Mouse (Mus musculus) midbrain, postnatal 0 days (tissue): Measurements from ENCODE around the gene Polr2b. TPM values are rescaled to one million over a fixed set of nuclear protein-coding genes. Genes with fewer than 3 reads are reported as not detected.
A peak's percentile ranks its signal among the peaks of the same experiment; 100 is the strongest.

Experiments used
- ATAC-seq: fragments of 200-750 bp; cut with Nextera tagmentation; 2 replicates; pipeline ENCODE4 v1.8.0; 2017; ENCODE audit warnings: moderate number of reproducible peaks, mild to moderate bottlenecking, moderate TSS enrichment, moderate library complexity; ENCODE audit not compliant: low FRiP score
- DNase-seq: peaks from one replicate; pipeline ENCODE4 v3.0.0-alpha.2; 2015; ENCODE audit warnings: low spot score
- H3K27ac ChIP-seq: fragments of 300-500 bp; sonication (generic); 2 replicates; pipeline ENCODE4 v1.5.1; 2014; ENCODE audit warnings: low read depth, mild to moderate bottlenecking, low read length, mixed read lengths
- H3K27me3 ChIP-seq: fragments of 300-500 bp; sonication (generic); 2 replicates; pipeline ENCODE4 v1.6.1; 2014; ENCODE audit warnings: low read length, control low read depth, mixed read lengths; ENCODE audit not compliant: insufficient read depth
- H3K36me3 ChIP-seq: fragments of 300-500 bp; sonication (generic); 2 replicates; pipeline ENCODE4 v1.6.1; 2014; ENCODE audit warnings: low read length, control low read depth, mixed read lengths; ENCODE audit not compliant: insufficient read depth
- H3K4me1 ChIP-seq: fragments of 300-500 bp; sonication (generic); 2 replicates; pipeline ENCODE4 v1.6.1; 2014; ENCODE audit warnings: mild to moderate bottlenecking, control low read depth, antibody characterized with exemption, low read length, mixed read lengths; ENCODE audit not compliant: insufficient read depth
- H3K4me2 ChIP-seq: fragments of 300-500 bp; sonication (generic); 2 replicates; pipeline ENCODE4 v1.6.1; 2014; ENCODE audit warnings: low read depth, mild to moderate bottlenecking, low read length, mixed read lengths; ENCODE audit not compliant: poor library complexity, severe bottlenecking
- H3K4me3 ChIP-seq: fragments of 300-500 bp; sonication (generic); 2 replicates; pipeline ENCODE4 v1.5.1; 2014; ENCODE audit warnings: low read depth, mild to moderate bottlenecking, low read length, moderate library complexity
- H3K9ac ChIP-seq: fragments of 300-500 bp; sonication (generic); replicated peaks from 2 replicates; pipeline ENCODE4 v1.6.1; 2014; ENCODE audit warnings: mild to moderate bottlenecking, low read length, moderate library complexity, mixed read lengths; ENCODE audit not compliant: poor library complexity, severe bottlenecking
- H3K9me3 ChIP-seq: fragments of 300-500 bp; sonication (generic); 2 replicates; pipeline ENCODE4 v1.6.1; 2016; ENCODE audit warnings: low read length, control low read depth
- CTCF ChIP-seq: IDR thresholded peaks from 2 replicates; pipeline ENCODE4 v1.5.1; 2016; ENCODE audit warnings: antibody characterized with exemption, mild to moderate bottlenecking
- WGBS: fragments of 180-500 bp; shearing (Covaris S2); extraction: QIAGEN DNeasy Blood & Tissue Kit; methylation state at CpG from one replicate; pipeline ENCODE4 v1.1.7; 2014; 5-methylcytosine and 5-hydroxymethylcytosine counted together
- polyA plus RNA-seq: library from polyadenylated mRNA; unstranded; fragments of >200 nt; fragmentation: Nextera tagmentation; extraction: Ambion mirVana; gene quantifications from 2 replicates; pipeline ENCODE4 v1.2.1, GENCODE M21; 2015
- total RNA-seq: library from RNA; depleted of rRNA; stranded (reverse); fragments of >200 nt; gene quantifications from 2 replicates; pipeline ENCODE4 v1.2.3, GENCODE M21; 2014

The Polr2b gene
- total and polyA plus RNA-seq, 2 experiments from 2014 or later, result 52.0 to 70.2 TPM

- no peak for TF ChIP-seq CTCF
- Histone ChIP-seq H3K36me3 (no peaks in the 10 kb centered on the region), H3K27ac (no peak overlapping the region), H3K9me3 (no peaks in the 10 kb centered on the region), H3K9ac (no peak overlapping the region), H3K4me2 (no peak overlapping the region), H3K4me3 (no peak overlapping the region), H3K27me3 (no peaks in the 10 kb centered on the region), H3K4me1 (no peaks in the 10 kb centered on the region)
- ATAC-seq, result no peak
- no peak for DNase-seq
- WGBS, result 84% methylated on average over 5 of the region's 5 CpGs
These were observed 60.5 kb downstream of the Polr2b start for GRCm38 (mm10) chr5:77370378-77370892.

GRCm38 (mm10) chr5:77372242-77372641, 62.3 kb downstream of the Polr2b start:
- no peaks in the 10 kb centered on the region for H3K4me1 ChIP-seq
- H3K4me3 ChIP-seq, result no peak overlapping the region
- H3K27me3 ChIP-seq, result no peaks in the 10 kb centered on the region
- no peak overlapping the region for H3K27ac ChIP-seq
- no peak for ATAC-seq
- no peak overlapping the region for H3K9ac ChIP-seq
- 81% methylated on average over 7 of the region's 7 CpGs for WGBS
- no peak for TF ChIP-seq CTCF
- no peaks in the 10 kb centered on the region for H3K9me3 ChIP-seq
- no peak for DNase-seq
- H3K4me2 ChIP-seq, result no peak overlapping the region
- no peaks in the 10 kb centered on the region for H3K36me3 ChIP-seq

GRCm38 (mm10) chr5:77372778-77373177, 62.8 kb downstream of the Polr2b start:
- Histone ChIP-seq H3K27me3 (no peaks in the 10 kb centered on the region), H3K27ac (no peak overlapping the region), H3K4me3 (no peak overlapping the region), H3K4me2 (no peak overlapping the region), H3K4me1 (no peaks in the 10 kb centered on the region), H3K36me3 (no peaks in the 10 kb centered on the region), H3K9me3 (no peaks in the 10 kb centered on the region), H3K9ac (no peak overlapping the region)
- TF ChIP-seq CTCF, result no peak
- DNase-seq (no peak), ATAC-seq (0 out of 2 replicates have a peak, but pooled peaks have one; percentile 44)
- WGBS, result 65% methylated on average over 6 of the region's 6 CpGs

- WGBS, result 82% methylated on average over 3 of the region's 3 CpGs
- no peak for ATAC-seq
These were observed 65.0 kb downstream of the Polr2b start for GRCm38 (mm10) chr5:77374945-77375344.

GRCm38 (mm10) chr5:77375546-77375945, 65.6 kb downstream of the Polr2b start:
- no peak for DNase-seq
- Histone ChIP-seq H3K4me1 (no peaks in the 10 kb centered on the region), H3K36me3 (no peaks in the 10 kb centered on the region), H3K9me3 (no peaks in the 10 kb centered on the region), H3K9ac (no peak overlapping the region), H3K27ac (no peak overlapping the region), H3K4me2 (no peak overlapping the region), H3K4me3 (no peak overlapping the region), H3K27me3 (no peaks in the 10 kb centered on the region)
- 65% methylated on average over 4 of the region's 4 CpGs for whole genome bisulfite sequencing
- no peak for TF ChIP-seq CTCF
- no peak for ATAC-seq

More at GRCm38 (mm10) chr5:77374945-77375344, 65.0 kb downstream of the Polr2b start:
- Histone ChIP-seq H3K27ac (no peak overlapping the region), H3K9ac (no peak overlapping the region), H3K4me1 (no peaks in the 10 kb centered on the region), H3K4me3 (no peak overlapping the region), H3K36me3 (no peaks in the 10 kb centered on the region), H3K4me2 (no peak overlapping the region), H3K27me3 (no peaks in the 10 kb centered on the region), H3K9me3 (no peaks in the 10 kb centered on the region)
- no peak for TF ChIP-seq CTCF
- no peak for DNase-seq

- 89% methylated on average over 3 of the region's 3 CpGs for WGBS
- no peaks in the 10 kb centered on the region for H3K27me3 ChIP-seq
- H3K4me1 ChIP-seq, result no peaks in the 10 kb centered on the region
- ATAC-seq (no peak), DNase-seq (no peak)
- no peak overlapping the region for H3K9ac ChIP-seq
- no peak overlapping the region for H3K27ac ChIP-seq
- H3K4me2 ChIP-seq, result no peak overlapping the region
- H3K36me3 ChIP-seq, result no peaks in the 10 kb centered on the region
- no peak for TF ChIP-seq CTCF
- H3K4me3 ChIP-seq, result no peak overlapping the region
- no peaks in the 10 kb centered on the region for H3K9me3 ChIP-seq
These were observed 68.1 kb downstream of the Polr2b start for GRCm38 (mm10) chr5:77378027-77378426.
